Mouse (Mus musculus) spleen, adult 2 months (tissue): ENCODE results near the gene Selenot. TPM values are rescaled to one million over a fixed set of nuclear protein-coding genes. Genes with fewer than 3 reads are reported as not detected.

Experiments
- DNase-seq, 2 experiments: peaks; one replicate each; pipeline versions ENCODE4 v3.0.0 to v3.0.0-alpha.2; 2012 to 2021; ENCODE audit warnings: low spot score in 2 of 2, low read depth in 1 of 2
- H3K27ac ChIP-seq: fragments of 200-500 bp; 2 replicates; pipeline ENCODE4 v1.5.1; 2012; ENCODE audit warnings: low read length, inconsistent platforms; ENCODE audit not compliant: insufficient read depth
- H3K27me3 ChIP-seq: fragments of 200-500 bp; 2 replicates; pipeline ENCODE4 v1.6.1; 2012; ENCODE audit warnings: mild to moderate bottlenecking, moderate library complexity, low read length, inconsistent platforms; ENCODE audit not compliant: control insufficient read depth, insufficient read depth
- H3K36me3 ChIP-seq: fragments of 200-500 bp; 2 replicates; pipeline ENCODE4 v1.6.1; 2012; ENCODE audit warnings: mild to moderate bottlenecking, low read length, inconsistent platforms; ENCODE audit not compliant: control insufficient read depth, insufficient read depth
- H3K4me1 ChIP-seq: fragments of 200-500 bp; 2 replicates; pipeline ENCODE4 v1.6.1; 2011; ENCODE audit warnings: inconsistent platforms; ENCODE audit not compliant: control insufficient read depth, insufficient read depth, insufficient read length
- H3K4me3 ChIP-seq: fragments of 200-500 bp; 2 replicates; pipeline ENCODE4 v1.5.1; 2011; ENCODE audit warnings: mild to moderate bottlenecking, inconsistent platforms; ENCODE audit not compliant: insufficient read depth, insufficient read length; ENCODE audit errors: extremely low read depth
- CTCF ChIP-seq: fragments of 200-500 bp; IDR thresholded peaks from 2 replicates; pipeline ENCODE4 v1.5.1; 2011; ENCODE audit warnings: mild to moderate bottlenecking, inconsistent platforms; ENCODE audit not compliant: insufficient read depth, insufficient read length, insufficient replicate concordance; ENCODE audit errors: extremely low read depth
- POLR2A ChIP-seq: fragments of 200-500 bp; IDR thresholded peaks from 2 replicates; pipeline ENCODE4 v1.6.1; 2011; ENCODE audit warnings: low read depth, low read length, inconsistent platforms
- WGBS: fragments of 180-500 bp; shearing (Covaris S2); methylation state at CpG from one replicate; pipeline ENCODE4 v1.1.7; 2018; 5-methylcytosine and 5-hydroxymethylcytosine counted together
- polyA plus RNA-seq: library from polyadenylated mRNA; depleted of rRNA; stranded (reverse); fragments of >200 nt; gene quantifications from 2 replicates; pipeline ENCODE4 v1.2.3, GENCODE M21; 2012

Gene Selenot
- polyA plus RNA-seq, 1 experiment = 22.7 TPM

GRCm38 (mm10) chr3:58593623-58594022 is 17.2 kb downstream of the Selenot start:
- TF ChIP-seq POLR2A (no peak), CTCF (no peak)
- no peaks in the 10 kb centered on the region for H3K4me1 ChIP-seq
- no peak for DNase-seq
- 75% methylated on average over 5 of the region's 5 CpGs for WGBS
- no peak overlapping the region for H3K27ac ChIP-seq
- H3K27me3 ChIP-seq = no peaks in the 10 kb centered on the region
- H3K4me3 ChIP-seq = no peak overlapping the region
- peaks cover 16% of the 10 kb centered on the region for H3K36me3 ChIP-seq

DNA sequence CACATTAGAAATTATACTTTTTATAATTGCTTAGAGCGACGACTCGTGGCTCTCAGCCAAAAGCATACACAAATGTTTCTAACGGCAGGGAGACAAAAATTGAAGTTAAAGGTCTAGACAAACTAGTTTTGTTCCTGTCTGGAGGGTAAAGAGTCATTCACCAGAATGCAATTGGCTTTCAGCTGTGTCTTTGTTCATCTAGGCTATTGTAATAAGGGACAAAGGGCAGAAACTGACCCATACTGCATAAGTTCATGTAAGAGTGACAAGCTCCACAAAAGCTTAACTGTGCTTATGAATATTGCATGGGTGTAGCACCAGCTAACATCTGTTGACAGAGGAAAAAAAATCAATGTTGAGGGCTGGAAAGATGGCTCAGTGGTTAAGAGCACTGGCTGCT is 32.1 kb downstream of the Selenot start:
- Histone ChIP-seq H3K27ac (no peak overlapping the region), H3K36me3 (no peaks in the 10 kb centered on the region), H3K4me3 (no peak overlapping the region), H3K27me3 (no peaks in the 10 kb centered on the region), H3K4me1 (no peaks in the 10 kb centered on the region)
- DNase-seq = no peak
- TF ChIP-seq POLR2A (no peak), CTCF (no peak)
- WGBS = 86% methylated on average over 4 of the region's 4 CpGs

GRCm38 (mm10) chr3:58609985-58610384 is 33.5 kb downstream of the Selenot start:
- Histone ChIP-seq H3K27me3 (no peaks in the 10 kb centered on the region), H3K4me3 (no peak overlapping the region), H3K4me1 (no peaks in the 10 kb centered on the region), H3K27ac (no peak overlapping the region), H3K36me3 (no peaks in the 10 kb centered on the region)
- TF ChIP-seq POLR2A = no peak
- no peak for TF ChIP-seq CTCF
- WGBS = 89% methylated on average over 5 of the region's 5 CpGs
- no peak for DNase-seq

GRCm38 (mm10) chr3:58621066-58621465 is 44.6 kb downstream of the Selenot start:
- Histone ChIP-seq H3K36me3 (no peaks in the 10 kb centered on the region), H3K27me3 (no peaks in the 10 kb centered on the region), H3K4me1 (no peaks in the 10 kb centered on the region), H3K27ac (no peak overlapping the region), H3K4me3 (no peak overlapping the region)
- DNase-seq = no peak
- WGBS = 90% methylated on average over 7 of the region's 7 CpGs
- no peak for TF ChIP-seq POLR2A
- TF ChIP-seq CTCF = no peak

DNA sequence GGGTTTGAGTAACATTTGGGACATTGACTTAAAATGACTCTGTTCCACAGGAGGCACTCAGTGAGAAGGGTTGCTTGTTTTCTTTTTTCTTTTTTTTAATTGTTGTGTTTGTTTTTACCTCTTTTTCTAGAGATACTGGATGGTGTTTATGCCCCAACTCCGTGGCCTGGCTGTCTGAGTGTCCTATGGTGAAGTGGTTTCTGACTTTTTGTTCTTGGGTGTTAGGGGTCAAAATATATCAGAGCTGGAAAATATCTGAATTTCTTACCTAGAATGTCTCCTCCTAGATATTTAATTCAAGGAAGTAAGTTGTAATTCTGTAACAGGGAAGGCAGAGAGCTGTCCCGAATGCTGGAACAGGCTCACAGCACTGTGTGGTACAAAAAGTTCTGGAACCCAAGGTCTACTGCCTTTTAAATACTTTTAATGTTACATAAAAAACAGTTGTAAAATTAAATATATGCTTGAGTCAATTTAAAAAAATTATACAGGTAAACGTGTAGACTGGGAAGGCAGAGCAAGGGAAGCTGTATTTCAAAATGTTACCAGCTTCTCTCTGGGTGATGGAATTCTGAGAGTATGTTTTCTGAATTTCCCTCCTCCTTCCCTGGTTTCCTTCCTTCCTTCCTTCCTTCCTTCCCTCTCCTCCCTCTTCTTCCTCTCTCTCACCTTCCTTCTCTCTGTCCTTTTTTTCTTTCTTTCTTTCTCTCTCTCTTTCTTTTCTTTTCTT is 46.4 kb downstream of the Selenot start:
- Histone ChIP-seq H3K4me3 (no peak overlapping the region), H3K27ac (no peak overlapping the region), H3K36me3 (no peaks in the 10 kb centered on the region), H3K27me3 (no peaks in the 10 kb centered on the region), H3K4me1 (no peaks in the 10 kb centered on the region)
- no peak for TF ChIP-seq CTCF
- no peak for TF ChIP-seq POLR2A
- no peak for DNase-seq
- 82% methylated on average over 3 of the region's 3 CpGs for WGBS

- no peaks in the 10 kb centered on the region for H3K4me1 ChIP-seq
- no peak for DNase-seq
- no peaks in the 10 kb centered on the region for H3K36me3 ChIP-seq
- H3K27ac ChIP-seq = no peak overlapping the region
- H3K4me3 ChIP-seq = no peak overlapping the region
- H3K27me3 ChIP-seq = no peaks in the 10 kb centered on the region
- TF ChIP-seq POLR2A = no peak
- TF ChIP-seq CTCF = no peak
- 84% methylated on average over 4 of the region's 4 CpGs for WGBS
Measured at GRCm38 (mm10) chr3:58624981-58625380, 48.5 kb downstream of the Selenot start.

DNA sequence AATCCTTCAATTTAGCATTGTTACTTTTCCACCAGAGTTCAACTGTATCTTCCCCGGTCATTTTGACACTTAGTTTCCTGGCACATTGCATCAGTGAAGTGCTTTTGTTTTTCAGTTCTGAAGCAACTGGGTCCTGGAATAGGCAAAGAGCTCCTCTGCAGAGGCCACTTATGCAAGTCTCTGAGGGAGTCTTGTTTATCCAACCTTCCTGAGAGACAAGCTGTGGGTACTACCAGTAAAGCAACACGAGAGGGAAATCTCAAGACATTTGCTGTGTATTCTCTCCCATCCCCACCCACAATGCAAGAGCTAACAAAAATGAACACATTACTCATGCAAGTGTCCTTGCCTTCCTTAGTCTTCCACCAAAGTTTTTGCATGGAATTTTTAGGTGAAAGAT is 55.3 kb downstream of the Selenot start:
- Histone ChIP-seq H3K27ac (no peak overlapping the region), H3K27me3 (no peaks in the 10 kb centered on the region; the same call in 1 of the 2 replicates), H3K4me3 (no peak overlapping the region), H3K4me1 (peaks cover 2% of the 10 kb centered on the region; the same call in 1 of the 2 replicates), H3K36me3 (no peaks in the 10 kb centered on the region)
- WGBS = 86% methylated on average over 2 of the region's 2 CpGs
- no peak for DNase-seq
- TF ChIP-seq POLR2A (no peak), CTCF (no peak)
